Mouse (Mus musculus): ENCODE results near the gene Zfp296. TPM values are rescaled to one million over a fixed set of nuclear protein-coding genes. Genes with fewer than 3 reads are reported as not detected.
A peak's percentile ranks its signal among the peaks of the same experiment; 100 is the strongest.

The Zfp296 gene
- polyA plus RNA-seq, 1 experiment from 2014 or later, result 0.16 TPM

- WGBS, result 32% methylated on average over 11 of the region's 11 CpGs
- H3K4me1 ChIP-seq (replicated peaks; ENCODE audit: control insufficient read depth, insufficient read depth, low read length), result peaks cover 36% of the 10 kb centered on the region
Observed at GRCm38 (mm10) chr7:19560491-19561260, 16.4 kb upstream of the Zfp296 start.

GRCm38 (mm10) chr7:19561431-19561764 is 15.7 kb upstream of the Zfp296 start:
- Histone ChIP-seq H3K9me3 (ENCODE audit: control insufficient read depth, low read length) (no peaks in the 10 kb centered on the region), H3K4me2 (replicated peaks) (peak overlapping the region; percentile 97), H3K9ac (peak overlapping the region; percentile 96), H3K4me3 (replicated peaks; ENCODE audit: low read length) (peak overlapping the region; percentile 99), H3K27me3 (ENCODE audit: control insufficient read depth, insufficient read depth, low read length) (no peaks in the 10 kb centered on the region), H3K27ac (peak overlapping the region; percentile 98), H3K4me1 (replicated peaks; ENCODE audit: control insufficient read depth, insufficient read depth, low read length) (peaks cover 36% of the 10 kb centered on the region), H3K36me3 (replicated peaks; ENCODE audit: control insufficient read depth, insufficient read depth) (peaks cover 17% of the 10 kb centered on the region)
- no peak for DNase-seq (ENCODE audit: low spot score)
- 1% methylated on average over 11 of the region's 11 CpGs for WGBS
- no peak for ATAC-seq (ENCODE audit: low FRiP score)

More at GRCm38 (mm10) chr7:19560491-19561260, 16.4 kb upstream of the Zfp296 start:
- Histone ChIP-seq H3K9me3 (ENCODE audit: control insufficient read depth, low read length) (no peaks in the 10 kb centered on the region), H3K9ac (peak overlapping the region; percentile 96), H3K4me3 (replicated peaks; ENCODE audit: low read length) (peak overlapping the region; percentile 99), H3K4me2 (replicated peaks) (peak overlapping the region; percentile 97), H3K36me3 (replicated peaks; ENCODE audit: control insufficient read depth, insufficient read depth) (peaks cover 19% of the 10 kb centered on the region), H3K27me3 (ENCODE audit: control insufficient read depth, insufficient read depth, low read length) (no peaks in the 10 kb centered on the region), H3K27ac (peak overlapping the region; percentile 98; the same call in 1 of the 2 replicates)
- ATAC-seq (ENCODE audit: low FRiP score) (no peak), DNase-seq (ENCODE audit: low spot score) (no peak)

- DNase-seq (ENCODE audit: low spot score) (peak; percentile 98), ATAC-seq (ENCODE audit: low FRiP score) (peak; percentile 92)
- H3K4me3 ChIP-seq (replicated peaks; ENCODE audit: low read length), result peak overlapping the region; percentile 99
- WGBS, result under 1% methylated on average over 97 of the region's 102 CpGs
- H3K4me2 ChIP-seq (replicated peaks), result peak overlapping the region; percentile 97
- H3K27ac ChIP-seq, result peak overlapping the region; percentile 98
- H3K9me3 ChIP-seq (ENCODE audit: control insufficient read depth, low read length), result no peaks in the 10 kb centered on the region
- H3K9ac ChIP-seq, result peak overlapping the region; percentile 96
- H3K27me3 ChIP-seq (ENCODE audit: control insufficient read depth, insufficient read depth, low read length), result no peaks in the 10 kb centered on the region
- H3K36me3 ChIP-seq (replicated peaks; ENCODE audit: control insufficient read depth, insufficient read depth), result peaks cover 18% of the 10 kb centered on the region
- H3K4me1 ChIP-seq (replicated peaks; ENCODE audit: control insufficient read depth, insufficient read depth, low read length), result peaks cover 36% of the 10 kb centered on the region
Observed at GRCm38 (mm10) chr7:19561765-19562642, 15.1 kb upstream of the Zfp296 start.

- Histone ChIP-seq H3K27ac (peak within 1 kb of the TSS; percentile 98), H3K4me3 (replicated peaks; ENCODE audit: low read length) (peak within 1 kb of the TSS; percentile 99), H3K9me3 (ENCODE audit: control insufficient read depth, low read length) (no peaks in the 10 kb centered on the region), H3K36me3 (replicated peaks; ENCODE audit: control insufficient read depth, insufficient read depth) (peaks cover 20% of the 10 kb centered on the region), H3K9ac (peak within 1 kb of the TSS; percentile 96), H3K4me2 (replicated peaks) (peak within 1 kb of the TSS; percentile 97), H3K27me3 (ENCODE audit: control insufficient read depth, insufficient read depth, low read length) (no peaks in the 10 kb centered on the region), H3K4me1 (replicated peaks; ENCODE audit: control insufficient read depth, insufficient read depth, low read length) (peaks cover 36% of the 10 kb centered on the region)
- 3% methylated on average over 19 of the region's 19 CpGs for WGBS
- DNase-seq (ENCODE audit: low spot score) (peak; percentile 57), ATAC-seq (ENCODE audit: low FRiP score) (peak; percentile 15; the same call in 1 of the 2 replicates)
Observed at GRCm38 (mm10) chr7:19562643-19563410, 14.3 kb upstream of the Zfp296 start, which contains the start of gene Ppp1r37. TSS of gene Ppp1r37 (minus strand) at chr7:19563076.

- H3K9ac ChIP-seq, result no peak overlapping the region
- H3K4me3 ChIP-seq (replicated peaks; ENCODE audit: low read length), result no peak overlapping the region
- H3K27ac ChIP-seq, result no peak overlapping the region
- no peak for ATAC-seq (ENCODE audit: low FRiP score)
- no peak overlapping the region for H3K4me2 ChIP-seq (replicated peaks)
- no peak for DNase-seq (ENCODE audit: low spot score)
- H3K9me3 ChIP-seq (ENCODE audit: control insufficient read depth, low read length), result no peaks in the 10 kb centered on the region
- H3K4me1 ChIP-seq (replicated peaks; ENCODE audit: control insufficient read depth, insufficient read depth, low read length), result peaks cover 32% of the 10 kb centered on the region
- H3K27me3 ChIP-seq (ENCODE audit: control insufficient read depth, insufficient read depth, low read length), result no peaks in the 10 kb centered on the region
- H3K36me3 ChIP-seq (replicated peaks; ENCODE audit: control insufficient read depth, insufficient read depth), result peaks cover 24% of the 10 kb centered on the region
- 93% methylated on average over 3 of the region's 3 CpGs for WGBS
Observed at GRCm38 (mm10) chr7:19563884-19564283, 13.2 kb upstream of the Zfp296 start.

- peaks cover 28% of the 10 kb centered on the region for H3K36me3 ChIP-seq (replicated peaks; ENCODE audit: control insufficient read depth, insufficient read depth)
- H3K4me2 ChIP-seq (replicated peaks), result no peak overlapping the region
- WGBS, result 90% methylated on average over 4 of the region's 4 CpGs
- no peaks in the 10 kb centered on the region for H3K27me3 ChIP-seq (ENCODE audit: control insufficient read depth, insufficient read depth, low read length)
- ATAC-seq (ENCODE audit: low FRiP score) (no peak), DNase-seq (ENCODE audit: low spot score) (no peak)
- H3K4me3 ChIP-seq (replicated peaks; ENCODE audit: low read length), result no peak overlapping the region
- H3K4me1 ChIP-seq (replicated peaks; ENCODE audit: control insufficient read depth, insufficient read depth, low read length), result peaks cover 26% of the 10 kb centered on the region
- H3K9me3 ChIP-seq (ENCODE audit: control insufficient read depth, low read length), result no peaks in the 10 kb centered on the region
- H3K27ac ChIP-seq, result no peak overlapping the region
- no peak overlapping the region for H3K9ac ChIP-seq
Observed at GRCm38 (mm10) chr7:19564455-19564854, 12.6 kb upstream of the Zfp296 start.

- no peak overlapping the region for H3K4me3 ChIP-seq (replicated peaks; ENCODE audit: low read length)
- ATAC-seq (ENCODE audit: low FRiP score), result no peak
Observed at GRCm38 (mm10) chr7:19565803-19566202, 11.3 kb upstream of the Zfp296 start.

GRCm38 (mm10) chr7:19567426-19567825 is 9.7 kb upstream of the Zfp296 start:
- no peak for ATAC-seq (ENCODE audit: low FRiP score)

More at GRCm38 (mm10) chr7:19565803-19566202, 11.3 kb upstream of the Zfp296 start:
- DNase-seq (ENCODE audit: low spot score), result no peak
- no peak overlapping the region for H3K9ac ChIP-seq
- WGBS, result 98% methylated on average over 2 of the region's 2 CpGs
- H3K9me3 ChIP-seq (ENCODE audit: control insufficient read depth, low read length), result no peaks in the 10 kb centered on the region
- H3K27ac ChIP-seq, result no peak overlapping the region
- peaks cover 12% of the 10 kb centered on the region for H3K4me1 ChIP-seq (replicated peaks; ENCODE audit: control insufficient read depth, insufficient read depth, low read length)
- H3K4me2 ChIP-seq (replicated peaks), result no peak overlapping the region
- H3K36me3 ChIP-seq (replicated peaks; ENCODE audit: control insufficient read depth, insufficient read depth), result peaks cover 32% of the 10 kb centered on the region
- no peaks in the 10 kb centered on the region for H3K27me3 ChIP-seq (ENCODE audit: control insufficient read depth, insufficient read depth, low read length)

More at GRCm38 (mm10) chr7:19567426-19567825, 9.7 kb upstream of the Zfp296 start:
- Histone ChIP-seq H3K4me2 (replicated peaks) (no peak overlapping the region), H3K36me3 (replicated peaks; ENCODE audit: control insufficient read depth, insufficient read depth) (peaks cover 32% of the 10 kb centered on the region), H3K27ac (no peak overlapping the region), H3K27me3 (ENCODE audit: control insufficient read depth, insufficient read depth, low read length) (no peaks in the 10 kb centered on the region), H3K9me3 (ENCODE audit: control insufficient read depth, low read length) (no peaks in the 10 kb centered on the region), H3K4me3 (replicated peaks; ENCODE audit: low read length) (no peak overlapping the region), H3K4me1 (replicated peaks; ENCODE audit: control insufficient read depth, insufficient read depth, low read length) (peaks cover 15% of the 10 kb centered on the region), H3K9ac (no peak overlapping the region)
- WGBS, result 96% methylated on average over 8 of the region's 8 CpGs
- DNase-seq (ENCODE audit: low spot score), result no peak

Data from hindbrain, embryonic 14.5 days (tissue).